Mouse (Mus musculus) macrophage (primary cell): ENCODE data around the gene 2700081O15Rik. TPM values are rescaled to one million over a fixed set of nuclear protein-coding genes. Genes with fewer than 3 reads are reported as not detected.
"Not testable (repeated sequence)": the region's sequence is repeated elsewhere in the genome, so short reads cannot be mapped to it uniquely, and the experiment has no call there.

ENCODE experiments used
- H3K27ac ChIP-seq: fragments of 350-480 bp; formaldehyde crosslinking; 2 replicates; pipeline ENCODE4 v1.9.0; 2021
- H3K36me3 ChIP-seq: fragments of 350-480 bp; formaldehyde crosslinking; 2 replicates; pipeline ENCODE4 v1.9.0; 2021; ENCODE audit errors: inconsistent target
- H3K4me3 ChIP-seq: fragments of 350-480 bp; formaldehyde crosslinking; 2 replicates; pipeline ENCODE4 v1.9.0; 2021; ENCODE audit errors: inconsistent target
- H3K79me2 ChIP-seq: fragments of 350-480 bp; formaldehyde crosslinking; 2 replicates; pipeline ENCODE4 v1.9.0; 2021; ENCODE audit errors: inconsistent target
- whole genome bisulfite sequencing: methylation state at CpG from one replicate; pipeline ENCODE4 v1.1.7; 2026; ENCODE audit warnings: inconsistent platforms; ENCODE audit not compliant: missing documents; 5-methylcytosine and 5-hydroxymethylcytosine counted together
- polyA plus RNA-seq: library from polyadenylated mRNA; stranded (reverse); fragments of 250-400 nt; gene quantifications from 3 replicates; pipeline ENCODE4 v1.2.4, GENCODE M21; 2018; ENCODE audit warnings: inconsistent platforms
- total RNA-seq, 78 experiments: library from RNA; depleted of rRNA; stranded (reverse); fragments of 250-400 nt; gene quantifications; 1 replicate in 9 of 78; 2 replicates in 24 of 78; 3 replicates in 43 of 78; 4 replicates in 2 of 78; pipeline ENCODE4 v1.2.4; 2018; ENCODE audit warnings: inconsistent platforms in 56 of 78

Gene 2700081O15Rik
- 10 to 100 TPM in 17 of 26 experiments, 1 to 10 TPM in 9; 4.6 to 48.0 (median 11.2) TPM for total RNA-seq (2018; cell fraction: chromatin; rRNA removed)
- 1 to 10 TPM in 21 of 26 experiments, under 1 TPM in 5; 0.73 to 4.5 (median 1.6) TPM for total RNA-seq (2018; cell fraction: cytosol; rRNA removed)
- total RNA-seq (2018; cell fraction: nucleus; rRNA removed): 10 to 100 TPM in 5 of 26 experiments, 1 to 10 TPM in 21; 2.7 to 14.6 (median 4.7) TPM
- polyA plus RNA-seq: 0.88 to 2.2 TPM (median 1.2 TPM) in 3 replicates

- WGBS: 2% methylated on average over 75 of the region's 107 CpGs
- H3K79me2 ChIP-seq: no peaks in the 10 kb centered on the region
- H3K36me3 ChIP-seq: no peaks in the 10 kb centered on the region
- no peak within 1 kb of the TSS for H3K27ac ChIP-seq
- H3K4me3 ChIP-seq: peak within 1 kb of the TSS; percentile 37
These were observed at the start of gene 2700081O15Rik for GRCm38 (mm10) chr19:7416834-7417735. Gene 2700081O15Rik (plus strand): TSS chr19:7417625.

DNA sequence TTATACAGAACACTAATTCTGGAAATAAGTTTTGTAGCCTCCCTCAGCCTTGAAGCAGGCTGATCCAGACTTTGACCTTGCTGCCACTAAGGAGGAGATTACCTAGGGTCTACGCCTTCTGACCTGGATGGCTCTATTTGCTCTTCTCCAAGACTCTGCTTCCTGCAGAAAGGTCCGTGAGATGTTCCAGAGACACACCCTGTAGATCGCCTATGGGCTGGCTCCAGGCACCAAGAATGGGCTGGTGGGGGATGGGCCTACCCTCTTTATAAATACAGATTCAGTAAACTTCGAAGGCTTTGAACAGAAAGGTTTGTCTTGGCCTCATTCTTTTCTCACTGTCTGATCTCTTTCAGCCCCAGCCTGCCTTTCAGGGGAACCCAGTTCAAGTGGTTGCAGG lies 48.0 kb upstream of the 2700081O15Rik start:
- H3K4me3 ChIP-seq, H3K27ac ChIP-seq, H3K79me2 ChIP-seq: not testable (repeated sequence)
- 98% methylated on average over 4 of the region's 4 CpGs for WGBS
- H3K36me3 ChIP-seq: peaks cover 38% of the 10 kb centered on the region

DNA sequence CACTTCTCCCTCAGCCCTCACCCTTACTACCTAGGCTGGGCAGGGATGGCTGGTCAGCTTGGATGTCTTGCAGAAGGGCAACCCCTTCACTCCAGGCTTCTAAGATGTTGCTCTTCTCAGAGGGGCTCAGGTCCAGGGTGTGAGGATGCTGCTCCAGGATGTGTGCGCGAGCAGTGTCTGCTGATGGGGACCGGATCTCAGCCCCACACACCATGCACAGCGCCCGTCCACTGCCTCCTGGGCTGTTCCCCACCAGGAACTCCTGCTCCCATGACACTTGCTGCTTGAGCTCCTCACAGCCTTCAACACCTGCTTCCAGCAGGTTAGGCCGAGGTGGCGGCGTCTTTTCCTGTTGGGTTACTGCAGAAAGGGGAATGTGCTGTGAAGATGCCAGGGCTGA lies 42.9 kb upstream of the 2700081O15Rik start:
- H3K79me2 ChIP-seq: peaks cover 10% of the 10 kb centered on the region; the same call in 1 of the 2 replicates
- peaks cover 43% of the 10 kb centered on the region for H3K36me3 ChIP-seq
- H3K27ac ChIP-seq: no peak overlapping the region
- no peak overlapping the region for H3K4me3 ChIP-seq
- 97% methylated on average over 8 of the region's 8 CpGs for WGBS

- Histone ChIP-seq H3K79me2 (peaks cover 19% of the 10 kb centered on the region; the same call in 1 of the 2 replicates), H3K4me3 (no peak overlapping the region), H3K27ac (no peak overlapping the region), H3K36me3 (peaks cover 27% of the 10 kb centered on the region)
- WGBS: 75% methylated on average over 2 of the region's 2 CpGs
These were observed 39.8 kb upstream of the 2700081O15Rik start for GRCm38 (mm10) chr19:7377639-7378038.

DNA sequence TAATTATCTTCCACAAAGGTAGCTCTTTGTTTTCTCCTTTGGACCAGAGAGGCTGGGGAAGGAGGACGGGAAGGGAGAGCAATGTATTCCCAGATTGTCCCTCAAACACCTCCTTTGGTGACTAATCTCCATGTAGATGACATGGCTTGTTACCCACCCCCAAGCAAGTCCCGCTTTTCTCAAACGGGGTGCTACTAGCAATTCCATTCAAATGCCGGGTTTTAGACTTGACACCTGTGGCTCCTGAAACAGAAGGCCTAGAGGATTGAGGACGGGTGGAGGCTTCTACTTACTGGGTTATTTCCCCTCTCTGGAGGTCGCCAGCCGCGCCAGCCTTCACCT lies 35.5 kb upstream of the 2700081O15Rik start:
- H3K79me2 ChIP-seq: peaks cover 19% of the 10 kb centered on the region; the same call in 1 of the 2 replicates
- no peak overlapping the region for H3K27ac ChIP-seq
- no peaks in the 10 kb centered on the region for H3K36me3 ChIP-seq
- peak overlapping the region; percentile 55 for H3K4me3 ChIP-seq
- WGBS: 22% methylated on average over 8 of the region's 8 CpGs

- WGBS: 2% methylated on average over 54 of the region's 60 CpGs
- peak overlapping the region; percentile 55 for H3K4me3 ChIP-seq
These were observed 35.0 kb upstream of the 2700081O15Rik start for GRCm38 (mm10) chr19:7382248-7382902.

DNA sequence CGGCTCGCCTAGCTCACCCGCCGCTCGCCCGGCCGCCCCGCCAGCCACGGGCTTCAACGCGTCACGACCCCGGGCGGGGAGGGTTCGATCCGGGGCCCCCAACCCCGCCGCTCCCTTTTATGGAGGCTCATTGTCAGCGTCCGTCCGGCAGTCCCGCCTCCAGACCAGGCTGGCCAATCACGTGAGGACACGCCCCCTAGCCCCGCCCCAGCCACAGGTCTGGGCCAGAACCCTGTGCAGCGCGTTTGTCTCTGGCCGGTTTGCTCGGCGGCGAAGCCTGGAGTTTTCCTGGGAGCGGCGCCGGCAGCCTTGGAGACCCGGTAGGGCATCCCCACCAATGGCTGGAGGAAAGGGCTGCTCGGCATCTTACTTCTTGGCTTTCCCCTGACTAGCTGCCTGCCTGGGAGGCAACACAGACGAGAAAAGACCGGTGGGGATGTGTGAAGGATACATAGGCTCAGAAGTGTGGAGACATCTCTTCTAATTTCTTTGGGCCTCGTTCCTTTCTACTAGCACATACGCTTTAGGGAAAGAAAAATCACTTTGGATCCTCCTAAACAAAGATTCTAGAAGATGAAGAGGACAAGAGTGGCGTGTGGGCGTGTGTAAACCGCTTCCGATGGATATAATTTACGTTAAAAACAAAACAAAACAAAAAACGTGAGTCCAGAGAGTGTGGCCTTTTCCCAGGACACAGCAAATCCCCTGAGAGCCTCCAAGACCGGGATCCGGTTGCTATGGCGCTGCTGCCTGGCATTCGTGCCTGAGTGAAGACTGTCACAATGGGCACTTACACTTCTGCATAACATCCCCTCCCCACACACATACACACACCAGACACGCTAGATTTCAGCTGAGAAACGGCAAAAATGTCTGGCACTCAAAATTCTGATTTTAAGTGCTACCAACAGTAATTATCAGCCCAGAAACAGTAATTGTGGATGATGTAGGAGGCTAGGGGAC lies 34.2 kb upstream of the 2700081O15Rik start, which contains the start of gene Spindoc:
TSS of gene Spindoc (minus strand) at position 92 of the 963 bp plus-strand sequence.
- no peak within 1 kb of the TSS for H3K27ac ChIP-seq
- peak within 1 kb of the TSS; percentile 55 for H3K4me3 ChIP-seq
- 5% methylated on average over 36 of the region's 52 CpGs for WGBS
- H3K36me3 ChIP-seq: no peaks in the 10 kb centered on the region
- H3K79me2 ChIP-seq: peaks cover 19% of the 10 kb centered on the region; the same call in 1 of the 2 replicates

More at GRCm38 (mm10) chr19:7382248-7382902, 35.0 kb upstream of the 2700081O15Rik start:
- Histone ChIP-seq H3K27ac (no peak overlapping the region), H3K36me3 (no peaks in the 10 kb centered on the region), H3K79me2 (peaks cover 19% of the 10 kb centered on the region; the same call in 1 of the 2 replicates)

- H3K36me3 ChIP-seq: no peaks in the 10 kb centered on the region
- no peak overlapping the region for H3K27ac ChIP-seq
- WGBS: 41% methylated on average over 2 of the region's 2 CpGs
- H3K4me3 ChIP-seq: no peak overlapping the region
- peaks cover 7% of the 10 kb centered on the region; the same call in 1 of the 2 replicates for H3K79me2 ChIP-seq
These were observed 31.4 kb upstream of the 2700081O15Rik start for GRCm38 (mm10) chr19:7386042-7386441.

- no peak overlapping the region for H3K27ac ChIP-seq
- no peaks in the 10 kb centered on the region for H3K36me3 ChIP-seq
- H3K79me2 ChIP-seq: no peaks in the 10 kb centered on the region
- 91% methylated on average over 5 of the region's 6 CpGs for WGBS
- no peak overlapping the region for H3K4me3 ChIP-seq
These were observed 28.9 kb upstream of the 2700081O15Rik start for GRCm38 (mm10) chr19:7388488-7388887.

DNA sequence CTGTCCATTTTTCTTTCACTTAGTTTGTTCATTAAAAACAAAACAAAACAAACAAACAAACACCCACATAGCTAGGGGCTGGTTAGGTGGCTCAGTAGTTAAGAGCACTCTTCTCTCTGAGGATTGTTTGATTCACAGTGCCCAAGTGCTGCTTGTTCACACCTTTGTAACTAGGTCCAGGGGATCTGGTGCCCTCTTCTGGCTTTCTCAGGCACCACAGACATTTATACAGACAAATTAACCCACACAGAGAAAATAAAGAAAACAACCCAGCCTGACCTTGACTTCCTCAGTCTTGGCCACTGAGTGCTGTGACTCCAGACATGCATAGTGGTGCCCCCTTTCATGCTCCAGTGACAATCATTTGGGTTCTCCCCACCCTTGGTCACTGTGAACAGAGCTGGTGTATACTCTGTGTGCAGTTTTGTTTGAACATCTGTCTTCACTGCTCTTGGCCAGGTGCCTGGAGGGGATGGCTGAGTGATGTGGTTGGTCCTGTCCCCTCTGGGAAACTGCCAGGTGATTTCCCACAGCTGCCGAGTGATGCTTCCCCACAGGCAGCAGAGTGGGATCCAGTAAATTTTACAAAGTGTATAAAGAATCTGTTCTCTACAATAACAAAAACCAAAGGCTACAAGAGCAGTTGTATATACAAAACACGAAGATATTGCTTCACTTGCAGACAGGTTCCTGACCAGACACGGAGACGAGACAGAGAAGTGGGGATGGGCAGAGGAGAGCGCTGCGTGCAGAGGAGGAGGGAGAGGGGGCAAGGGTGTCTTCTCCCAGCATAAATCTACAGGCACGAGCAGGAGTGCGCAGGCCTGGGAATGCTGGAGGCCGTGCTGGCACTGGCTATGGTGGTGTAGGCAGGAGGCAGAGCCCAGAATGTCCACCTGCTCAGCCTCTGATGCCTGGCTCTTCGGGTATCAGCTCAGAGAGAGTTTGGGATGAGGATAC lies 20.3 kb upstream of the 2700081O15Rik start:
- not testable (repeated sequence) for H3K4me3 ChIP-seq, H3K36me3 ChIP-seq, H3K79me2 ChIP-seq, H3K27ac ChIP-seq
- WGBS: 33% methylated on average over 1 of the region's 10 CpGs

- not testable (repeated sequence) for H3K79me2 ChIP-seq, H3K27ac ChIP-seq, H3K36me3 ChIP-seq, H3K4me3 ChIP-seq
- 55% methylated on average over 21 of the region's 24 CpGs for WGBS
These were observed 18.5 kb upstream of the 2700081O15Rik start for GRCm38 (mm10) chr19:7398898-7399297.

- H3K27ac ChIP-seq: no peak overlapping the region
- WGBS: 59% methylated on average over 11 of the region's 11 CpGs
- no peaks in the 10 kb centered on the region for H3K36me3 ChIP-seq
- H3K79me2 ChIP-seq: no peaks in the 10 kb centered on the region
- H3K4me3 ChIP-seq: no peak overlapping the region
These were observed 16.8 kb upstream of the 2700081O15Rik start for GRCm38 (mm10) chr19:7400635-7401034.
